Mouse (Mus musculus): ENCODE results near the gene Enc1. TPM values are rescaled to one million over a fixed set of nuclear protein-coding genes. Genes with fewer than 3 reads are reported as not detected.

Enc1 gene
- polyA plus RNA-seq (2014; fragmentation: Nextera tagmentation; extraction: Ambion mirVana) = 5.4 and 6.3 TPM in 2 replicates

GRCm38 (mm10) chr13:97240965-97241786 is at the start of gene Enc1:
Gene Enc1, plus strand, starts transcription at chr13:97241105.
- H3K27me3 ChIP-seq (ENCODE audit: control insufficient read depth, insufficient read depth, low read length) = no peaks in the 10 kb centered on the region
- H3K36me3 ChIP-seq (ENCODE audit: control insufficient read depth, insufficient read depth, low read length) = peaks cover 11% of the 10 kb centered on the region
- peaks cover 32% of the 10 kb centered on the region for H3K4me1 ChIP-seq (ENCODE audit: control insufficient read depth, insufficient read depth, low read length)
- ATAC-seq (replicated peaks; ENCODE audit: insufficient number of reproducible peaks, low FRiP score, low TSS enrichment) = peak; percentile 89
- no peaks in the 10 kb centered on the region for H3K9me3 ChIP-seq (replicated peaks; ENCODE audit: control insufficient read depth, low read length)
- WGBS (ENCODE audit: insufficient replicate concordance) = 1% methylated on average over 80 of the region's 89 CpGs
- peak within 1 kb of the TSS; percentile 95 for H3K4me2 ChIP-seq
- H3K4me3 ChIP-seq (ENCODE audit: low read depth, low read length) = peak within 1 kb of the TSS; percentile 84
- peak within 1 kb of the TSS; percentile 92 for H3K9ac ChIP-seq (ENCODE audit: low read depth, low read length)
- peak within 1 kb of the TSS; percentile 94 for H3K27ac ChIP-seq (ENCODE audit: low read depth, low read length)

GRCm38 (mm10) chr13:97192649-97193048 is 48.3 kb upstream of the Enc1 start:
- no peaks in the 10 kb centered on the region for H3K4me1 ChIP-seq (ENCODE audit: control insufficient read depth, insufficient read depth, low read length)
- H3K9ac ChIP-seq (ENCODE audit: low read depth, low read length) = no peak overlapping the region
- H3K4me3 ChIP-seq (ENCODE audit: low read depth, low read length) = no peak overlapping the region
- no peak overlapping the region for H3K4me2 ChIP-seq
- H3K27me3 ChIP-seq (ENCODE audit: control insufficient read depth, insufficient read depth, low read length) = no peaks in the 10 kb centered on the region
- H3K36me3 ChIP-seq (ENCODE audit: control insufficient read depth, insufficient read depth, low read length) = no peaks in the 10 kb centered on the region
- H3K27ac ChIP-seq (ENCODE audit: low read depth, low read length) = no peak overlapping the region
- no peaks in the 10 kb centered on the region for H3K9me3 ChIP-seq (replicated peaks; ENCODE audit: control insufficient read depth, low read length)
- WGBS (ENCODE audit: insufficient replicate concordance) = 88% methylated on average over 11 of the region's 11 CpGs
- no peak for ATAC-seq (replicated peaks; ENCODE audit: insufficient number of reproducible peaks, low FRiP score, low TSS enrichment)

- H3K4me2 ChIP-seq = no peak overlapping the region
- no peaks in the 10 kb centered on the region for H3K9me3 ChIP-seq (replicated peaks; ENCODE audit: control insufficient read depth, low read length)
- H3K9ac ChIP-seq (ENCODE audit: low read depth, low read length) = no peak overlapping the region
- ATAC-seq (replicated peaks; ENCODE audit: insufficient number of reproducible peaks, low FRiP score, low TSS enrichment) = no peak
- H3K27ac ChIP-seq (ENCODE audit: low read depth, low read length) = no peak overlapping the region
- no peaks in the 10 kb centered on the region for H3K4me1 ChIP-seq (ENCODE audit: control insufficient read depth, insufficient read depth, low read length)
- no peaks in the 10 kb centered on the region for H3K36me3 ChIP-seq (ENCODE audit: control insufficient read depth, insufficient read depth, low read length)
- no peaks in the 10 kb centered on the region for H3K27me3 ChIP-seq (ENCODE audit: control insufficient read depth, insufficient read depth, low read length)
- H3K4me3 ChIP-seq (ENCODE audit: low read depth, low read length) = no peak overlapping the region
- WGBS (ENCODE audit: insufficient replicate concordance) = 63% methylated on average over 7 of the region's 7 CpGs
Measured at GRCm38 (mm10) chr13:97193420-97193819, 47.5 kb upstream of the Enc1 start.

- WGBS (ENCODE audit: insufficient replicate concordance) = 68% methylated on average over 12 of the region's 12 CpGs
- no peak overlapping the region for H3K4me3 ChIP-seq (ENCODE audit: low read depth, low read length)
- H3K4me2 ChIP-seq = no peak overlapping the region
- no peaks in the 10 kb centered on the region for H3K9me3 ChIP-seq (replicated peaks; ENCODE audit: control insufficient read depth, low read length)
- ATAC-seq (replicated peaks; ENCODE audit: insufficient number of reproducible peaks, low FRiP score, low TSS enrichment) = no peak
- no peak overlapping the region for H3K9ac ChIP-seq (ENCODE audit: low read depth, low read length)
- H3K4me1 ChIP-seq (ENCODE audit: control insufficient read depth, insufficient read depth, low read length) = no peaks in the 10 kb centered on the region
- no peaks in the 10 kb centered on the region for H3K36me3 ChIP-seq (ENCODE audit: control insufficient read depth, insufficient read depth, low read length)
- H3K27ac ChIP-seq (ENCODE audit: low read depth, low read length) = no peak overlapping the region
- no peaks in the 10 kb centered on the region for H3K27me3 ChIP-seq (ENCODE audit: control insufficient read depth, insufficient read depth, low read length)
Measured at GRCm38 (mm10) chr13:97196186-97196924, 44.5 kb upstream of the Enc1 start.

- 96% methylated on average over 2 of the region's 2 CpGs for WGBS (ENCODE audit: insufficient replicate concordance)
- Histone ChIP-seq H3K4me3 (ENCODE audit: low read depth, low read length) (no peak overlapping the region), H3K9me3 (replicated peaks; ENCODE audit: control insufficient read depth, low read length) (no peaks in the 10 kb centered on the region), H3K27ac (ENCODE audit: low read depth, low read length) (no peak overlapping the region), H3K36me3 (ENCODE audit: control insufficient read depth, insufficient read depth, low read length) (no peaks in the 10 kb centered on the region), H3K4me1 (ENCODE audit: control insufficient read depth, insufficient read depth, low read length) (no peaks in the 10 kb centered on the region), H3K27me3 (ENCODE audit: control insufficient read depth, insufficient read depth, low read length) (no peaks in the 10 kb centered on the region), H3K9ac (ENCODE audit: low read depth, low read length) (no peak overlapping the region), H3K4me2 (no peak overlapping the region)
- ATAC-seq (replicated peaks; ENCODE audit: insufficient number of reproducible peaks, low FRiP score, low TSS enrichment) = no peak
Measured at GRCm38 (mm10) chr13:97196925-97197218, 44.0 kb upstream of the Enc1 start.

GRCm38 (mm10) chr13:97197932-97198562 is 42.9 kb upstream of the Enc1 start, which contains the start of gene Hexb:
Gene Hexb, minus strand, starts transcription at chr13:97198357.
- WGBS (ENCODE audit: insufficient replicate concordance) = under 1% methylated on average over 45 of the region's 45 CpGs
- Histone ChIP-seq H3K27me3 (ENCODE audit: control insufficient read depth, insufficient read depth, low read length) (no peaks in the 10 kb centered on the region), H3K4me2 (peak within 1 kb of the TSS; percentile 95), H3K9ac (ENCODE audit: low read depth, low read length) (peak within 1 kb of the TSS; percentile 79), H3K9me3 (replicated peaks; ENCODE audit: control insufficient read depth, low read length) (no peaks in the 10 kb centered on the region), H3K27ac (ENCODE audit: low read depth, low read length) (peak within 1 kb of the TSS; percentile 64; the same call in 1 of the 2 replicates), H3K4me1 (ENCODE audit: control insufficient read depth, insufficient read depth, low read length) (no peaks in the 10 kb centered on the region), H3K4me3 (ENCODE audit: low read depth, low read length) (peak within 1 kb of the TSS; percentile 64), H3K36me3 (ENCODE audit: control insufficient read depth, insufficient read depth, low read length) (no peaks in the 10 kb centered on the region)
- ATAC-seq (replicated peaks; ENCODE audit: insufficient number of reproducible peaks, low FRiP score, low TSS enrichment) = peak; percentile 94

GRCm38 (mm10) chr13:97199123-97199522 is 41.8 kb upstream of the Enc1 start:
- no peak overlapping the region; the same call in 1 of the 2 replicates for H3K4me2 ChIP-seq
- no peaks in the 10 kb centered on the region for H3K27me3 ChIP-seq (ENCODE audit: control insufficient read depth, insufficient read depth, low read length)
- H3K4me3 ChIP-seq (ENCODE audit: low read depth, low read length) = no peak overlapping the region
- H3K36me3 ChIP-seq (ENCODE audit: control insufficient read depth, insufficient read depth, low read length) = no peaks in the 10 kb centered on the region
- no peaks in the 10 kb centered on the region for H3K4me1 ChIP-seq (ENCODE audit: control insufficient read depth, insufficient read depth, low read length)
- WGBS (ENCODE audit: insufficient replicate concordance) = 76% methylated on average over 2 of the region's 2 CpGs
- H3K27ac ChIP-seq (ENCODE audit: low read depth, low read length) = no peak overlapping the region
- no peak overlapping the region for H3K9ac ChIP-seq (ENCODE audit: low read depth, low read length)
- ATAC-seq (replicated peaks; ENCODE audit: insufficient number of reproducible peaks, low FRiP score, low TSS enrichment) = no peak
- H3K9me3 ChIP-seq (replicated peaks; ENCODE audit: control insufficient read depth, low read length) = no peaks in the 10 kb centered on the region

- no peak overlapping the region for H3K27ac ChIP-seq (ENCODE audit: low read depth, low read length)
- H3K4me2 ChIP-seq = no peak overlapping the region
- no peaks in the 10 kb centered on the region for H3K4me1 ChIP-seq (ENCODE audit: control insufficient read depth, insufficient read depth, low read length)
- no peak overlapping the region for H3K9ac ChIP-seq (ENCODE audit: low read depth, low read length)
- WGBS (ENCODE audit: insufficient replicate concordance) = 48% methylated on average over 7 of the region's 7 CpGs
- H3K4me3 ChIP-seq (ENCODE audit: low read depth, low read length) = no peak overlapping the region
- no peaks in the 10 kb centered on the region for H3K27me3 ChIP-seq (ENCODE audit: control insufficient read depth, insufficient read depth, low read length)
- H3K9me3 ChIP-seq (replicated peaks; ENCODE audit: control insufficient read depth, low read length) = no peaks in the 10 kb centered on the region
- H3K36me3 ChIP-seq (ENCODE audit: control insufficient read depth, insufficient read depth, low read length) = no peaks in the 10 kb centered on the region
- ATAC-seq (replicated peaks; ENCODE audit: insufficient number of reproducible peaks, low FRiP score, low TSS enrichment) = no peak
Measured at GRCm38 (mm10) chr13:97201076-97201475, 39.8 kb upstream of the Enc1 start.

Data from heart, embryonic 11.5 days (tissue).